Mouse (Mus musculus) olfactory bulb, adult 2 months (tissue): ENCODE measurements around the gene Erh. TPM values are rescaled to one million over a fixed set of nuclear protein-coding genes. Genes with fewer than 3 reads are reported as not detected.

Experiments
- H3K27ac ChIP-seq: fragments of 200-500 bp; 2 replicates; pipeline ENCODE4 v1.5.1; 2012; ENCODE audit warnings: low read depth, low read length; ENCODE audit not compliant: insufficient read depth
- H3K4me1 ChIP-seq: fragments of 200-500 bp; 2 replicates; pipeline ENCODE4 v1.6.1; 2012; ENCODE audit warnings: low read length; ENCODE audit not compliant: control insufficient read depth, insufficient read depth
- H3K4me3 ChIP-seq: fragments of 200-500 bp; 2 replicates; pipeline ENCODE4 v1.5.1; 2012; ENCODE audit warnings: mild to moderate bottlenecking, low read depth, low read length, moderate library complexity; ENCODE audit not compliant: insufficient read depth
- CTCF ChIP-seq: fragments of 200-500 bp; IDR thresholded peaks from 2 replicates; pipeline ENCODE4 v1.5.1; 2012; ENCODE audit warnings: low read depth, mild to moderate bottlenecking, low read length, moderate library complexity; ENCODE audit not compliant: insufficient read depth
- POLR2A ChIP-seq: fragments of 200-500 bp; IDR thresholded peaks from 2 replicates; pipeline ENCODE4 v1.6.1; 2012; ENCODE audit warnings: mild to moderate bottlenecking, low read depth, low read length, moderate library complexity; ENCODE audit not compliant: insufficient read depth
- WGBS: fragments of 180-500 bp; shearing (Covaris S2); methylation state at CpG from one replicate; pipeline ENCODE4 v1.1.7; 2018; 5-methylcytosine and 5-hydroxymethylcytosine counted together
- polyA plus RNA-seq: library from polyadenylated mRNA; stranded (reverse); fragments of >200 nt; gene quantifications from 2 replicates; pipeline ENCODE4 v1.2.4, GENCODE M21; 2012; ENCODE audit warnings: low replicate concordance; ENCODE audit not compliant: missing spikeins, insufficient read depth, insufficient read length

Gene Erh
- polyA plus RNA-seq, 1 experiment = not detected

DNA sequence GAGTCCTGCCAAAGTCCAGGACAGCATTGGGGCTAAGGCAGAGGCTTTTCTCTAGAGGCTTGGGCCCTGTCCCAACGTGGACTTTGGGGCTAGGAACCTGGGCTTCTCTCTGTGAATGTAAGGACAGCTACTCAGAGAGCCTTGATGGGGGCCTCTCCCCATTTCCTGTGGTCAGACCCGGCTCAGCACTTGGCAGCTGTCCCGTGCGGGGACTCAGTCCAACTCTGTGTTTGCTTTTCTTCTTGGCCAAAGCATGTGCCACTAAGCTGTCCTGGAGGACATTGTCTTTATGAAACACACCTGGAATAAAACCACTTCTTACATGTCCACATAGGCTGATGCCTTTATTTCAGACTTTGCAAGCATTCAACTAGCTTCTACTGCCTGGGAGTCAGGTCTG, 40.6 kb downstream of the Erh start:
- H3K27ac ChIP-seq = no peak overlapping the region
- TF ChIP-seq POLR2A (no peak), CTCF (no peak)
- H3K4me3 ChIP-seq = no peak overlapping the region
- 29% methylated on average over 4 of the region's 4 CpGs for WGBS
- H3K4me1 ChIP-seq = peaks cover 6% of the 10 kb centered on the region; the same call in 1 of the 2 replicates

DNA sequence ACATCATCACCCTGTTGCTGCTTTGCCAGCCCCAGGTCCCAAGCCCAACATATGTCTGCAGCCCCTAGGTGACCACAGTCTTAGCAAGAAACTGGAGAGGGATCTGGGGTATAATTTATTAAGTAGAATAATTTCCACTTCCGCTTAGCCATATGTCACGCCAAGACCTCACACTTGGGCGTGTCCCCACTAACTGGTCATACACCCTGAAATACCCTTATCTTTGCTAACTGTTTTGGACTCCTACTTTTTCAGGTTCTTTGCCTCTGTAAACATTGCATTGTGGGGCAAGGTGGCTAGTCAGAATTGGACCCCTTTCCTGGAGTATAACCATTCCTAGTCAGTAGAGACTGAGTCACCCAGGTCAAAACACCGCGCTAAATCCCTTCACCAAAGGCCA, 41.7 kb downstream of the Erh start:
- 99% methylated on average over 5 of the region's 5 CpGs for WGBS
- Histone ChIP-seq H3K27ac (no peak overlapping the region), H3K4me3 (no peak overlapping the region), H3K4me1 (peaks cover 9% of the 10 kb centered on the region; the same call in 1 of the 2 replicates)
- no peak for TF ChIP-seq POLR2A
- no peak for TF ChIP-seq CTCF

DNA sequence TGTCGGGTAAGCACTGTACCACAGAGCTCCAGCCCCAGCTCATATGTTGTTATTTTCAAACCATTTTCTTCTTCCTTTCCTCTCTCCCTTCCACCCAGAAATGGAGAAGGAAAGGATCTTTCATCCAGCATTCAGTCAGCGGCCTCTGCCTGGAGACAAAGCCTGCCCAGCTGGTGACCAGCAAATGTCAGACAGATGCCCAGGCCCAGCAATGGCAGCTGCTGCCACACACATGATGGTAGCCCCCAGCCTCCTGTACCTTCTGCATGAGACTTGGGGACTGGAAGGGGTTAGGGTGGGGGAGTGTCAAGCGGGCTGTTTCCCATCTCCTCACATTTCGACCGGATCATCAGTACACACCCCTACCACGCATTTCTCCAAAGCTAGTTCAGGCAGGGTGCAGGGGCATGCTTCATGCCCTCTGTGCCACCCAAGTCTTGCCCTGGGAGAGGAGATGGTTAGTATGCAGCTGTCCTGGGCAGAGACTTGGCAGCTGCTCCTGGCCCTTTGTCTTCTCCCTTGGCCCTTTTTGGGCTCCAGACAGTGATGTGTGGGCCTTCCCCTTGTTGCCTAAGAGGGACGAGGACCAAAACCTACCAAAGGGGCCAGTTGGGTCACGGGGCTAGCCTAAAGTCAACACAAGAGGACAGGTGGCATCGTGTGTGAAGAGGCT, 42.4 kb downstream of the Erh start:
- 69% methylated on average over 9 of the region's 9 CpGs for WGBS
- Histone ChIP-seq H3K27ac (no peak overlapping the region), H3K4me3 (no peak overlapping the region), H3K4me1 (peaks cover 9% of the 10 kb centered on the region; the same call in 1 of the 2 replicates)
- no peak for TF ChIP-seq CTCF
- no peak for TF ChIP-seq POLR2A

DNA sequence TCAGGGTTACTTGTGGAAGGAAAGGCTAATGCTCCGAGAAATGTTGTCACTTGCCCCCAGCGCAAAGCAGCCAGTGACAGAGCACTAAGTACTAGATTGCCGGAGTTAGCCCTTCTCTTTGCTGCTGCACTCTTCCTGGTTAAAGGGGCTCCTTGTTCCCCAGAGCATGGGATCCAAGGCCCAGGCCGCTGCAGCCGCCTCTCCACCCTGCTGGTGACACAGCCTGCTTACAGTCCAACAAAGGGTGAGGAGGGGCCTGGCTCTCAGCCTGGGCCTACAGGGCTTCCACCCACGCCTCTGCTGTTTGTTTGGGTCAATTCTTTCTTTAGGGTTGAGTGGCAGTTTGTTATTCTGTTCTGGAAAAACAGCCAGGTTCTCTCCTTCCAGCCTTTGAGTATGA, 45.4 kb downstream of the Erh start:
- H3K27ac ChIP-seq = peak overlapping the region; percentile 40; the same call in 1 of the 2 replicates
- TF ChIP-seq CTCF (no peak), POLR2A (no peak)
- peaks cover 9% of the 10 kb centered on the region; the same call in 1 of the 2 replicates for H3K4me1 ChIP-seq
- WGBS = 29% methylated on average over 6 of the region's 6 CpGs
- no peak overlapping the region for H3K4me3 ChIP-seq

DNA sequence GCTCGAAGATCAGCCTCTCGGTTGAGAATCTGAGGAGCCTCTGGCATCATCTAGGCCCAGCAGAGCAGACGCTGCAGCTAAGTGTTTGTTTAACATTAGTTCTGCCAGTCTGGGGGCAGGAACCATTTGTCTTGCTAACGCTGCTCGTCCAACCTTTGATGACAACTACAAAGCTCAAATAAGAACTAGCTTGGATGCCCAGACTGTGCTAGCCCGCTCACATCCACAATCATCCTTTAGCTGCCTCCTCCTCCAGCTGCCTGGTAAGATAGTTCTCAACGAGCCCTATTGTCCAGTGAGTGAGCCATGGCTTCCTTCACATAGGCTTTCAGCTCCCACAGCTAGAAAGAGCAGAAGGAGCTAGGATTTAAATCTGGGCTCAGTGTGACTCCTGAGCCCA, 45.9 kb downstream of the Erh start:
- peaks cover 5% of the 10 kb centered on the region; the same call in 1 of the 2 replicates for H3K4me1 ChIP-seq
- H3K27ac ChIP-seq = peak overlapping the region; percentile 40; the same call in 1 of the 2 replicates
- no peak for TF ChIP-seq CTCF
- no peak for TF ChIP-seq POLR2A
- WGBS = 38% methylated on average over 7 of the region's 7 CpGs
- H3K4me3 ChIP-seq = no peak overlapping the region

DNA sequence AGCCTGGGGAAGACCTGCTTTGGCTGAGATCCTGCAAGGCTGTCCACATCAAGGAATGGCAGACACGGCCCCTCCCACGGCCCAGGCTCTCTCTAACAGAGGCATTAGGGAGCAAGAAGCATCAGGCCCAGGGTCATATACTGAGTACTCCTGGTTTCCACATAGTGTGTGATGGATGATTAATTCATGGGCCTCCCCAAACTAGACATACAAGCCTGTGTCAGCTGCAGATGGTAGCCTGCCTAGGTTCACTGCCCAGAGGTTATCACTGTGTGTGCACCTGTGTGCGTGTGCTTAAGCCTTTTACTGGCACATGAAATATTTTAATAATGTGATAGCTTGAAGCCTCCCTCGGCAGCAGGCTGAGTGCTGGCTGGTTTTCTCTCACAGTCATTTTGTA, 48.2 kb downstream of the Erh start:
- no peak overlapping the region for H3K27ac ChIP-seq
- no peak for TF ChIP-seq CTCF

DNA sequence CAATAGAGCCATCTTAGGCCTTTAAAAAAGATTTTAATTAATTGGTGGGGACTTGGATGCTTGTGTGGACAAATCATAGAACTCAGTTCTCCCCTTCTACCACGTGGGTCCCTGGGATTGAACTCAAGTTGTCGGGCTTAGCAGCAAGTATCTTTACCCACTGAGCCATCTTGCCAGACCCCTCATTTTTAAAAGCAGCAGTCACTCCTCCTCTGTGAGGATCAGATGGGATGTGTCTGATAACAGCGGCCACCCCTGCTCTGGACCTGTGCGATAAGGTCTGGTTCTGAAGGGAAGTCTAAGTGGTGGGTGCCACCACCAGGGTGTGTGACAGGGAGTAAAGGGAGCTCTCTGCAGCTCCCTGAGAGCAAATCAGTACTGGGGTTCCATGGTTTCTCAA, 48.6 kb downstream of the Erh start:
- no peak for TF ChIP-seq POLR2A
- TF ChIP-seq CTCF = no peak
- Histone ChIP-seq H3K27ac (no peak overlapping the region), H3K4me1 (0 out of 2 replicates have a peak, but pooled peaks cover 4% of the 10 kb centered on the region), H3K4me3 (no peak overlapping the region)
- 95% methylated on average over 4 of the region's 4 CpGs for WGBS

More for the DNA sequence above, 48.2 kb downstream of the Erh start:
- Histone ChIP-seq H3K4me3 (no peak overlapping the region), H3K4me1 (peaks cover 4% of the 10 kb centered on the region; the same call in 1 of the 2 replicates)
- WGBS = 88% methylated on average over 4 of the region's 4 CpGs

DNA sequence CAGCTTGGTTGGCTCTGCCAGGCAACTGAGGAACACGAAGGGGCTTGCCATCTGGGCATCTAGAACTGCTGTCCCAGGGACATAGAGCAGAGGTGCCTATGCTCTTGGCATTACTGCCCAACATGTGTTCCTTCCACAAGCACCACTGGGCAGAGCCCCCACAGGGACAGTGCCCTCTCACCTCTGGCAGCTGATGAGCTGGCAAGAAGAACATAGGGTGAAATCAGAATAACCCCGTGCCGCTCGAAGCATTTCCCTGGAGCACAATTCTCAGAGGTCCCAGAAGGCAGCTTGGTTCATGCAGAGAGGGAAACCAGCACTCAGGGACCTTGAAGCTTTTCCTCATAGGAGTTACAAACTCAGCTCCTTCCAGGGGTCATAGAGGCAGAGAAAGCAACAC, 49.4 kb downstream of the Erh start:
- TF ChIP-seq POLR2A = no peak
- no peak for TF ChIP-seq CTCF
- no peak overlapping the region for H3K27ac ChIP-seq
- no peak overlapping the region for H3K4me3 ChIP-seq
- 0 out of 2 replicates have a peak, but pooled peaks cover 4% of the 10 kb centered on the region for H3K4me1 ChIP-seq
- 88% methylated on average over 4 of the region's 4 CpGs for WGBS

DNA sequence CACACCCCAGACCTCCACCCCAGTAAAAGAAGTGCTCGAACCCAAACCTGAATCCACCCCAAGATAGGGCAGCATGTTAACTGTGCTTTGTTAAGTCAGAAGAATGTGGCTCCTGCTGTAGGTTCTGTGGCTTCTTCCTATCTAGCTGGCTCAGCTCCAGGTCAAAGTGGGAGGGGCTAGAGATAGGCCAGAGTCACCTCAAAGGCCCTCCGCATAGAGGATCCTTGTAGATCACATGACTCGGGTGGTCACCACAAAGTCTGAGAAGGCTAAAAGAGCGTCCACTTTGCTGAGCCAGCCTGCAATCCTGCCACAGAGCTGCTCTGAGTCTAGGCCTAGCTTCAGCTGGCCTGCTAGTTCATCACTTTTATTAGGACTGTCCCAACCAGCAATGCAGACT, 50.0 kb downstream of the Erh start:
- WGBS = 90% methylated on average over 4 of the region's 4 CpGs
- no peak overlapping the region for H3K27ac ChIP-seq
- TF ChIP-seq CTCF (no peak), POLR2A (no peak)
- H3K4me1 ChIP-seq = 0 out of 2 replicates have a peak, but pooled peaks cover 4% of the 10 kb centered on the region
- H3K4me3 ChIP-seq = no peak overlapping the region
